Mouse (Mus musculus): ENCODE results near the gene Gprin1.

GRCm38 (mm10) chr13:54794002-54794577, 44.4 kb upstream of the Gprin1 start:
- TF ChIP-seq CTCF (IDR thresholded peaks at IDR 0.05; ENCODE audit: low read depth) (no peak), EP300 (IDR thresholded peaks at IDR 0.05; ENCODE audit: low read depth) (no peak)
